Mouse (Mus musculus) mesoderm, embryonic 11.5 days (tissue): ENCODE results near the gene Ttc39d.

ENCODE experiments used
- DNase-seq: peaks from one replicate; pipeline ENCODE4 v3.0.0-alpha.2; 2012; ENCODE audit warnings: low read depth, low spot score

Gene Ttc39d

DNA sequence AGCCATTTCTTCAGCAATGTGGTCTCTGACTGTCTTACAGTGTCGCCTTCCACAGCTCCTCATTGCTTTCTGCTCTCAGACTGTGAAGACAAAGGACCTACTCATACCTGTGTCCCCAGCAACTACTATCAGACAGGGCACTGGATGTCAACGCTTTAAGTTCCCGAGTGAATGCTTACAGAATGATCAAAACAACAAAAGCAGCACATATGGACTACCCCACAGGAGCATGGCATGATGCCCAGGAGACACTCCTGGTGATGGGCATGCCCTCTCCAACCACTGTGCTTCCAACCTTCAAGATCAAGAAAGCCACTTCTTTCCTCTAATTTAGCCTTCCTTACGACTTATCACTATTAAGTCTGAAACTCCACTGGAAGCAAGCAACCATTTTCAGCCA is 59.8 kb downstream of the Ttc39d start:
- DNase-seq = no peak
